30 mouse cellular contexts compared by ENCODE assay signal in genomic region chr9:35053081-35053480, GRCm38 (mm10).
DNase-seq lines count a peak whose midpoint lies in the region; ATAC-seq lines count a peak whose summit lies in the region.
"Had no signal": no experiment of that assay in that cellular context is flagged by ENCODE, and none has a peak within 500 bp of the region (broad histone marks: within the 10 kb centered on the region; RNA-seq: fewer than 3 reads in every experiment).

No protein-coding gene starts in this region.

- WGBS in limb, embryonic 10.5 days, result 96% methylated on average over 16 of the region's 16 CpGs
- WGBS in hindbrain, embryonic 11.5 days, result 95% methylated on average over 16 of the region's 16 CpGs

- H3K9me3 ChIP-seq in limb, embryonic 10.5 days (replicated peaks), result no peaks in the 10 kb centered on the region
- no peaks in the 10 kb centered on the region for H3K9me3 ChIP-seq in hindbrain, embryonic 11.5 days (ENCODE audit: control insufficient read depth, low read length)
- H3K9me3 ChIP-seq: embryonic facial prominence, embryonic 15.5 days; G1E; heart, embryonic 12.5 days; liver, embryonic 15.5 days; lung, embryonic 15.5 days had no signal

- no peak overlapping the region for H3K9ac ChIP-seq in hindbrain, embryonic 11.5 days (ENCODE audit: low read depth, low read length)
- H3K9ac ChIP-seq: embryonic facial prominence, embryonic 15.5 days; heart, embryonic 12.5 days; hindbrain, embryonic 14.5 days; liver, embryonic 15.5 days; lung, embryonic 15.5 days had no signal

- peaks cover 52% of the 10 kb centered on the region for H3K36me3 ChIP-seq in limb, embryonic 10.5 days
- no peaks in the 10 kb centered on the region; the same call in 1 of the 2 replicates for H3K36me3 ChIP-seq in hindbrain, embryonic 11.5 days (ENCODE audit: control insufficient read depth, insufficient read depth, low read length)

- no peaks in the 10 kb centered on the region for H3K4me1 ChIP-seq in limb, embryonic 10.5 days
- H3K4me1 ChIP-seq in hindbrain, embryonic 11.5 days (replicated peaks; ENCODE audit: control insufficient read depth, insufficient read depth, low read length), result no peaks in the 10 kb centered on the region
- H3K4me1 ChIP-seq: embryonic facial prominence, embryonic 15.5 days; lung, embryonic 15.5 days had no signal

- no peaks in the 10 kb centered on the region for H3K27me3 ChIP-seq in limb, embryonic 10.5 days (ENCODE audit: low read depth, poor library complexity, severe bottlenecking)
- H3K27me3 ChIP-seq in hindbrain, embryonic 11.5 days (ENCODE audit: control insufficient read depth, insufficient read depth, low read length), result no peaks in the 10 kb centered on the region
- H3K27me3 ChIP-seq: CH12.LX; embryonic facial prominence, embryonic 15.5 days; liver, embryonic 15.5 days; lung, embryonic 15.5 days; Patski had no signal

- no peak overlapping the region for H3K4me2 ChIP-seq in hindbrain, embryonic 11.5 days (replicated peaks; ENCODE audit: low read depth, low read length)
- H3K4me2 ChIP-seq: embryonic facial prominence, embryonic 15.5 days; heart, embryonic 12.5 days; hindbrain, embryonic 14.5 days; liver, embryonic 15.5 days; lung, embryonic 15.5 days had no signal

- ATAC-seq in hindbrain, embryonic 11.5 days (ENCODE audit: low FRiP score), result no peak
- ATAC-seq: forebrain, embryonic 16.5 days; inflammation-experienced regulatory T-cells, adult 6 months; Patski had no signal

- H3K27ac ChIP-seq in limb, embryonic 10.5 days, result no peak overlapping the region
- H3K27ac ChIP-seq in hindbrain, embryonic 11.5 days (ENCODE audit: low read depth, low read length), result no peak overlapping the region
- H3K27ac ChIP-seq: embryonic facial prominence, embryonic 15.5 days; hindbrain, embryonic 14.5 days; liver, embryonic 15.5 days; lung, embryonic 15.5 days; macrophage had no signal

- no peak overlapping the region for H3K4me3 ChIP-seq in limb, embryonic 10.5 days
- no peak overlapping the region for H3K4me3 ChIP-seq in hindbrain, embryonic 11.5 days (ENCODE audit: low read depth, low read length)
- H3K4me3 ChIP-seq: embryonic facial prominence, embryonic 15.5 days; heart, embryonic 12.5 days; liver, embryonic 15.5 days; lung, embryonic 15.5 days had no signal

- DNase-seq in cerebellum, adult 8-10 months, result peak; percentile 0
- no peak for DNase-seq in cerebellum, adult 11 months
- DNase-seq in kidney, postnatal 10 days, result peak; percentile 2
- DNase-seq in kidney, adult 18-20 months, result no peak
- peak; percentile 3 for DNase-seq in right cerebral cortex, postnatal 25 days
- no peak for DNase-seq in right cerebral cortex, postnatal 36 days (ENCODE audit: low spot score in 2 of 2)
- DNase-seq in limb, embryonic 10.5 days (ENCODE audit: low spot score), result peak; percentile 10
- no peak for DNase-seq in hindbrain, embryonic 11.5 days (ENCODE audit: low spot score)
- DNase-seq: adrenal gland, postnatal 25 days; B cell, adult 2 months; cerebellum, adult 18-20 months; gastrocnemius, postnatal 10 days; heart, postnatal 10 days; kidney, adult 8-10 months; kidney, postnatal 14 days; layer of hippocampus, postnatal 36 days; liver; thymus, adult 18-20 months; thymus, postnatal 36 days had no signal

Comparison
In these comparisons a context has a peak if more than half of its experiments do, and no peak if none do; other contexts are left out.
1. DNase-seq: peak in cerebellum, adult 8-10 months (single experiment), kidney, postnatal 10 days (single experiment), right cerebral cortex, postnatal 25 days (single experiment) and limb, embryonic 10.5 days (single experiment); none in cerebellum, adult 11 months (single experiment), kidney, adult 18-20 months (single experiment), right cerebral cortex, postnatal 36 days (0 of 2) and hindbrain, embryonic 11.5 days (single experiment).